Mouse (Mus musculus) brown adipose tissue, adult 24 weeks (tissue): ENCODE measurements around the gene Enox1. TPM values are rescaled to one million over a fixed set of nuclear protein-coding genes. Genes with fewer than 3 reads are reported as not detected.

Experiments used
- H3K27ac ChIP-seq: fragments of 200-500 bp; replicated peaks from 2 replicates; pipeline ENCODE4 v1.5.1; 2012; ENCODE audit warnings: low read depth, mild to moderate bottlenecking, low read length
- H3K4me1 ChIP-seq: fragments of 200-500 bp; 2 replicates; pipeline ENCODE4 v1.6.1; 2012; ENCODE audit warnings: low read length, mixed read lengths; ENCODE audit not compliant: control insufficient read depth, insufficient read depth, insufficient read length
- H3K4me3 ChIP-seq: fragments of 200-500 bp; 2 replicates; pipeline ENCODE4 v1.5.1; 2012; ENCODE audit warnings: low read depth, mild to moderate bottlenecking, low read length, moderate library complexity; ENCODE audit not compliant: insufficient read depth
- polyA plus RNA-seq: library from polyadenylated mRNA; stranded (reverse); fragments of >200 nt; gene quantifications from 2 replicates; pipeline ENCODE4 v1.2.4, GENCODE M21; 2012; ENCODE audit not compliant: missing spikeins, insufficient read depth, insufficient read length

Enox1 gene
- polyA plus RNA-seq, 1 experiment, result 0.71 TPM

- H3K27ac ChIP-seq, result no peak overlapping the region
- H3K4me3 ChIP-seq, result no peak overlapping the region
- peaks cover 9% of the 10 kb centered on the region for H3K4me1 ChIP-seq
Measured at GRCm38 (mm10) chr14:77351803-77352352, 195.3 kb downstream of the Enox1 start.

DNA sequence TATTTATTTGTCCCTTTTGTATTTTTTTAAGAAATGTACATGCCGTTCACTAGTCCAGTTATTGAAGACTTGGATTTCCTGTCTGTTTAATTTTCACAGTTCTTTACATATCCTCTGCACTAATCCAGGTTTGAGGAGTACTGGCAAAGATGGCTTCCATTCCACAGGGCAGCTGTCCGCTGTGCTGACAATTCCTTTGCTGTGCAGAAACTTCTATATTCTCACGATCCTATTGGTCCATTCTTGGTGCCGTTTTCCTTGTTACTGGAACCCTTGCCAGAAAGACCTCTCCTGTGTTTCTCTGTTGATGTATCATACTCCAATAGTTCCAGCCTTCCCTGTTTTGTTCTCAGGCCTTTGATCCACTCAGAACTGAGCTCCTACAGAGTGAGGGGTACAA lies 206.1 kb downstream of the Enox1 start:
- Histone ChIP-seq H3K27ac (no peak overlapping the region), H3K4me3 (no peak overlapping the region), H3K4me1 (no peaks in the 10 kb centered on the region)

GRCm38 (mm10) chr14:77368411-77368810 lies 211.8 kb downstream of the Enox1 start:
- Histone ChIP-seq H3K4me3 (no peak overlapping the region), H3K27ac (no peak overlapping the region), H3K4me1 (no peaks in the 10 kb centered on the region)

GRCm38 (mm10) chr14:77369070-77369469 lies 212.5 kb downstream of the Enox1 start:
- H3K4me3 ChIP-seq, result no peak overlapping the region
- no peak overlapping the region for H3K27ac ChIP-seq
- H3K4me1 ChIP-seq, result no peaks in the 10 kb centered on the region

GRCm38 (mm10) chr14:77370521-77370920 lies 214.0 kb downstream of the Enox1 start:
- Histone ChIP-seq H3K27ac (no peak overlapping the region), H3K4me1 (no peaks in the 10 kb centered on the region), H3K4me3 (no peak overlapping the region)

DNA sequence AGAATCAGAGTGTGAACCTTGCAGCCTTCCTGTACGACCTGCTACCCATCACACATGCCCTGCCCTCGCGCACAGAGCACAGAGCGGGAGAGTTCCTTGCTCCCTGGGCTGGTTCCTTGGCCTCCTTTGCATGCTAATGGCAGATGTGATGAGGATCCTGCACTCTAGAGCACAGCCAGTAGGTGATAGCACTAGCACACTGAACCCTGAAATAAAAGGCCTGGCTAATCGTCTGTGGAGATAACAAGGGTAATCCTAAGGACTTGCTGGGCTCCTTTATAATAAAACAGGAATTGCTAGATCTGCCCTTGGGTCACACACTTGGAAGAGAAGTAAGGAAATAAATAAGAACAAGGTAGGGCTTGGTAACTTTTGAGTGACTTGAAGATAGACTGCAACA lies 215.4 kb downstream of the Enox1 start:
- Histone ChIP-seq H3K27ac (no peak overlapping the region), H3K4me3 (no peak overlapping the region), H3K4me1 (no peaks in the 10 kb centered on the region)

GRCm38 (mm10) chr14:77373119-77373518 lies 216.6 kb downstream of the Enox1 start:
- Histone ChIP-seq H3K27ac (no peak overlapping the region), H3K4me3 (no peak overlapping the region), H3K4me1 (no peaks in the 10 kb centered on the region)

DNA sequence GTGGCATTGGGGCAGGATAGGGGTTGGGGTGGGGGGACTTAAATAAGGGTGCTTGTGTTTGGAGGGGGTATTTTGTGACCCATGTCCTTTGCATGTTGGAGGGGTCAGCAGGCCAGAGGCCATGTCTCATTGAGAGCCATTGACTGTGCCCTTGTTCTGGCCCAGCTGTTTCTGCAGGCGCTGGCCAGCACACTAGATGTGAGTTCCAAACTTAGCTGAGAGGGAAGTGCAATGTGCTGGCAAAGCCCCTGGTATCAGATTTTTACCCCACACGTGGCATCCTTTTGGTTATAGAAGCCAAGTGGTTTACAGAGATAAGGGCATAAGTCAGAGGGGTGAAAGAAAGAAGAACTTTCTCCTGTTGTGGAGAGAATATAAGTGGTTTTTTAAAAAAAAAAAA lies 218.5 kb downstream of the Enox1 start:
- no peak overlapping the region for H3K4me3 ChIP-seq
- no peaks in the 10 kb centered on the region for H3K4me1 ChIP-seq
- H3K27ac ChIP-seq, result no peak overlapping the region

- Histone ChIP-seq H3K4me3 (no peak overlapping the region), H3K27ac (no peak overlapping the region), H3K4me1 (no peaks in the 10 kb centered on the region)
Measured at GRCm38 (mm10) chr14:77375618-77376017, 219.1 kb downstream of the Enox1 start.

DNA sequence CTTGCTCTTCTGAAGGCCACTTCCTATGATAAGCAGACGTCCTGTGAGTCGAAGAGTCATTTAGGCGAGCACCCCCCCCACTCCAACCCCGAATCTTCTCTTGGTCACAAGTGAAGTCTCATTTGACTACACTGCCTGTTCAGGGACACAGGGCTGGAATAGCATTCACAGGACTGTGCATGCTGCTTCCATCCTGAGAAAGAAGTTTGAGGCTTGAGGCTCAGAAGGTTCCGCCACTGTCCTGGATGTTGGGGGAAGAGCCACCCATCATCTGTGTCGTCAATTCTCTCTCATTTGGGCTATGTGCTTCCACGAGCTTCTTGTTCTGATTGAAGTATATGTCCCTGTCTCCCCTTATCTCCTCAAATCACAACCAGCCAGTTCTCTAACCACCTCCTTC lies 220.2 kb downstream of the Enox1 start:
- no peak overlapping the region for H3K27ac ChIP-seq
- H3K4me3 ChIP-seq, result no peak overlapping the region
- no peaks in the 10 kb centered on the region for H3K4me1 ChIP-seq

GRCm38 (mm10) chr14:77377439-77377838 lies 220.9 kb downstream of the Enox1 start:
- Histone ChIP-seq H3K27ac (no peak overlapping the region), H3K4me3 (no peak overlapping the region), H3K4me1 (no peaks in the 10 kb centered on the region)

DNA sequence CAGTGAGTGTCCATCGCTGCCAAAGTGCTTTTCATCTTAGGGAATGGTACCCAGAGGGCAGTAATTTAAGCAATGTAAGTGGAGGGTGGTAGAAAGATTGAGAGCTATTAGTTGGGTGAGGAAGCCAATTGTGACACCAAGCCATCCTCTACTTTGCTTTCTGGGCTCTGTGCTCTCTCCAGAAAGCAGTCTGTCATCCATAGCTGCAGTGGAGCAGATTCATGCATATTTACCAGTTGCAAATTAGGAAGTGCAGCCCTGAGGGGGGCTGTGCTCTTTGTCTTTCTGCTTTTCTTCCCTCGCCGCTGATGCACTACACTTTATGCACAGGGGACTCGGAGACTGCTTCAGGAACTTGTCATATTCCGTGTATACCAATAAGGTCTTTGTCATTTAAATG lies 221.3 kb downstream of the Enox1 start:
- Histone ChIP-seq H3K4me1 (no peaks in the 10 kb centered on the region), H3K27ac (no peak overlapping the region), H3K4me3 (no peak overlapping the region)

- no peaks in the 10 kb centered on the region for H3K4me1 ChIP-seq
- H3K27ac ChIP-seq, result no peak overlapping the region
- no peak overlapping the region for H3K4me3 ChIP-seq
Measured at GRCm38 (mm10) chr14:77381532-77381931, 225.0 kb downstream of the Enox1 start.

DNA sequence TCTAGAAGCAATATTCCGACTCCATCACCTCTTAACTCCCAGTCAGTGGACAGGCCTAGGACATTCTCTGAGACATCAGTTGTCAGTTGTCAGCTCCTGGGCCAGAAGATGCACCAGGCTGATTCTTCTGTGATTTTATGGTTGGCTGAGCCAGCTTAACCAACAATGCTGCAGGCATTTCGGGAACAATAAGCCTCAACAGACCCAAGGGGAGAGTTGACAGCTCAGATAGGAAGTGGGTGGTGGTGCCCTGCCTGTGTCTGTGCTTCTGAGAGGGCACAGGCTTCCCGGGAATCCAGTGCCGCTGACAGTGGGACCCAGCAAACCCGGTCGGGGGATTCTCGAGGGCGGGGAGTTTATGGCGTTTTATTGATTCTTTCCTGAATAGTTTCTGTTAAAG lies 229.1 kb downstream of the Enox1 start:
- Histone ChIP-seq H3K4me1 (no peaks in the 10 kb centered on the region), H3K27ac (no peak overlapping the region), H3K4me3 (no peak overlapping the region)

DNA sequence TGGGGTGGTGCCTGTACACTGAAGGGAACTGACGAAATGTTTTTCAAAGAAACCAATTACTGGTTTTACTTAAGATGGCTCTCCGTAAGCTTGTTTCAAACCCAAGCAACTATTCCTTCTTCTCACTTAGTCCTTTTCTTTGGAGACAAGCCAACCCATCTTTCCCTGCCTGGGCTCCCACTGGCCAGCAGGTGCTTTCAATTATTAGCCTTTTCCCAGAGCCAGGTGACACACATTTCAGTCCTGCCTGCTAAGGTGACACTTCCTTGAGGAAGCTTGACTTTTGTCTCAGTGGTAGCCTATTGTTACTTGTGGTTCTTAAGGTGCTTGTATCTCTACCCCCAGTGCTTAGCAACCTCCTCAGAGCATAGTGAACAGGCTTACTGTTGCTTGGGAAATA lies 231.3 kb downstream of the Enox1 start:
- Histone ChIP-seq H3K4me1 (no peaks in the 10 kb centered on the region), H3K27ac (no peak overlapping the region), H3K4me3 (no peak overlapping the region)

GRCm38 (mm10) chr14:77389276-77389675 lies 232.7 kb downstream of the Enox1 start:
- no peak overlapping the region for H3K4me3 ChIP-seq
- no peak overlapping the region for H3K27ac ChIP-seq
- no peaks in the 10 kb centered on the region for H3K4me1 ChIP-seq

DNA sequence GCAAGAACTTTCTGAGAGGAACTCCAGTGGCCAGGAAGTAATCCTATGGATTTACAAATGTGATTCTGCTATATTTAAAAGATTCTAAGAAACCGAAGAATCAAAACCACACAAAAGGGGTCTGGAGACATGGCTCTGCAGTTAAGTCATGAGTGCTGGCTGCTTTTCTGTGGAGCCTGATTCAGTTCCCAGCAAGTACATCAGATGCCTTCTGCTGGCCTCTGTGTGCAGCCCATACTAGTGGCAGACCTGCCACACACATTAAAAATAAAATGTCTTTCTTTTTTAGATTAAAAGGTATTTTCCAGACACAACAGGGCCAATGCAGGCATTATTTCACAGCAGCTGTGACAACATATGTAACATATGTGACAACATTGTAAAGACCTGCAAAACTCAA lies 235.9 kb downstream of the Enox1 start:
- H3K27ac ChIP-seq, result no peak overlapping the region
- no peak overlapping the region for H3K4me3 ChIP-seq
- no peaks in the 10 kb centered on the region for H3K4me1 ChIP-seq
